Mouse (Mus musculus): ENCODE measurements at regions not wholly inside any gene's neighbourhood (a gene's known extent, or its start where the extent isn't known, plus 50 kb on each side); places are given as distances from the start of the nearest gene placed in this dataset.

GRCm38 (mm10) chr4:124178401-124179018, 260.7 kb upstream of the 4930535I16Rik start:
- no peak for DNase-seq (ENCODE audit: low spot score in 2 of 2)

GRCm38 (mm10) chr4:124175531-124175930, 257.7 kb upstream of the 4930535I16Rik start:
- peak; percentile 34 to 51 for DNase-seq (ENCODE audit: low spot score in 2 of 2)

- DNase-seq (ENCODE audit: low spot score in 2 of 2) = no peak
Observed at GRCm38 (mm10) chr4:124154627-124155026, 236.8 kb upstream of the 4930535I16Rik start.

GRCm38 (mm10) chr4:124149771-124150451, 232.1 kb upstream of the 4930535I16Rik start:
- DNase-seq (ENCODE audit: low spot score in 2 of 2) = no peak

- DNase-seq (ENCODE audit: low spot score in 2 of 2) = no peak
Observed at GRCm38 (mm10) chr4:124149037-124149436, 231.2 kb upstream of the 4930535I16Rik start.

- no peak for DNase-seq (ENCODE audit: low spot score in 2 of 2)
Observed at GRCm38 (mm10) chr4:124147276-124147675, 229.5 kb upstream of the 4930535I16Rik start.

- no peak for DNase-seq (ENCODE audit: low spot score in 2 of 2)
Observed at GRCm38 (mm10) chr4:124146135-124146534, 228.3 kb upstream of the 4930535I16Rik start.

- DNase-seq (ENCODE audit: low spot score in 2 of 2) = no peak
Observed at GRCm38 (mm10) chr4:124143630-124144029, 225.8 kb upstream of the 4930535I16Rik start.

- DNase-seq (ENCODE audit: low spot score in 2 of 2) = peak; percentile 7 to 18
Observed at GRCm38 (mm10) chr4:124143226-124143625, 225.4 kb upstream of the 4930535I16Rik start.

- DNase-seq (ENCODE audit: low spot score in 2 of 2) = peak; percentile 90 to 94
Observed at GRCm38 (mm10) chr4:124142083-124142482, 224.3 kb upstream of the 4930535I16Rik start.

- DNase-seq (ENCODE audit: low spot score in 2 of 2) = no peak
Observed at GRCm38 (mm10) chr4:124135165-124135470, 217.3 kb upstream of the 4930535I16Rik start.

- DNase-seq (ENCODE audit: low spot score in 2 of 2) = no peak
Observed at GRCm38 (mm10) chr4:124134341-124135164, 216.7 kb upstream of the 4930535I16Rik start.

GRCm38 (mm10) chr4:124130946-124131345, 213.1 kb upstream of the 4930535I16Rik start:
- DNase-seq (ENCODE audit: low spot score in 2 of 2) = no peak

GRCm38 (mm10) chr4:124126258-124126657, 208.4 kb upstream of the 4930535I16Rik start:
- DNase-seq (ENCODE audit: low spot score in 2 of 2) = no peak

- no peak for DNase-seq (ENCODE audit: low spot score in 2 of 2)
Observed at GRCm38 (mm10) chr4:124120334-124120733, 202.5 kb upstream of the 4930535I16Rik start.

GRCm38 (mm10) chr4:124113856-124114345, 196.1 kb upstream of the 4930535I16Rik start:
- no peak for DNase-seq (ENCODE audit: low spot score in 2 of 2)

- DNase-seq (ENCODE audit: low spot score in 2 of 2) = no peak
Observed at GRCm38 (mm10) chr4:124110705-124111104, 192.9 kb upstream of the 4930535I16Rik start.

GRCm38 (mm10) chr4:124109371-124109770, 191.5 kb upstream of the 4930535I16Rik start:
- no peak for DNase-seq (ENCODE audit: low spot score in 2 of 2)

- DNase-seq (ENCODE audit: low spot score in 2 of 2) = no peak
Observed at GRCm38 (mm10) chr4:124102684-124103083, 184.9 kb upstream of the 4930535I16Rik start.

- DNase-seq (ENCODE audit: low spot score in 2 of 2) = no peak
Observed at GRCm38 (mm10) chr4:124086801-124087200, 169.0 kb upstream of the 4930535I16Rik start.

GRCm38 (mm10) chr4:124086254-124086653, 168.4 kb upstream of the 4930535I16Rik start:
- DNase-seq (ENCODE audit: low spot score in 2 of 2) = no peak

- no peak for DNase-seq (ENCODE audit: low spot score in 2 of 2)
Observed at GRCm38 (mm10) chr4:124079603-124080002, 161.8 kb upstream of the 4930535I16Rik start.
